Mouse (Mus musculus) R1 (cell line): ENCODE measurements around the gene Pacsin3.
A peak's percentile ranks its signal among the peaks of the same experiment; 100 is the strongest.

Experiments
- DNase-seq: peaks from one replicate; pipeline ENCODE4 v3.0.0-alpha.2; 2018; ENCODE audit warnings: low read depth, low spot score

Pacsin3 gene

DNA sequence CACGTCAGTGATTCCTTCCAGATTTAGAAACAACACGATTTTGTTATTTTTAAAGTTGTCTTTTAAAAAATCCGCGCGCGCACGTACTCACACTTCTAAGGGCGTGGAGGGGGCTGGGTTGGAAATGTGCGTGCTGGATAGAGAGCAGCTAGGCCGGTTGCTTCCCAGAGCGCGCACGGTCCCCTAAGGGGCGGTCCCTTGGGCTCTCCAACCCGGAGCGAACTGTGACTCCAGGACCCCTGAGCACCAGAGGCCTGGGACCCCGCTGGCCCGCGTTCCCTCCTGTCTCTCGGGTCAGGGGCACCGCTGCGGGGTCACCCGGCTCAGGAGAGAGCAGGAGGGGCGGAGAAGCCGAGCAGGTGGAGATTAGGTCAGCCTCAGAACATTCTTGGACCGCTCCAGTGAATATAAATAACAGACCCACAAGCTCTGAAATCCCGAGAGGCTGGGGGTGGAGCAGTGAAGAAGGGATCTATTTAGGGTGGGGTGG, at the start of gene Pacsin3:
Gene Pacsin3 (plus strand): TSS at position 294 of the 490 bp plus-strand sequence.
- peak; percentile 39 for DNase-seq

DNA sequence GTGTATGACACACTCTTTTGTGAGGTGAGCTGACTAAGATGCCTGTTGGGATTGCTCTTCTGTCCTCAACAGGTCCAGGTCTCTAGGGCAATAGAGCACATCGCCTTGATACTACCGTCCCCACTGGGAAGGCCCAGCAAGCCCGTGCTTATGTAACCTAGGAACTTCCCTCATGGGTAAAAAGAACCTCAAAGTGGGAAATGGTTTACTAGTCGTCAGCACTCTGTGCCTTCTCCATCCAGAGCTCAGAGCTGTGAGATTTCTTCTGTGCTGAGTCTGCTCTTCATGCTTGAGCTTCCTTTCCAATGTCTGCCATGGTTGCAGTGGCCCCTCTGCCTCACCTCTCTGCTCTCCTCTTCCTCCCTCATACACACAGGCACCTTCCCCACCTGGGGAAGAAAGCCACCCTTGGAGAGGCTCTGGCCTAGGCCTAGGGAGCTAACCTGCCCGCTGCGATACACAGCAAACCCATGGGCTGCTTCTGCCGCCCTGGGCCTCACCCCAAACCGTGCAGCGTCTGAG, 49.4 kb upstream of the Pacsin3 start:
- no peak for DNase-seq

DNA sequence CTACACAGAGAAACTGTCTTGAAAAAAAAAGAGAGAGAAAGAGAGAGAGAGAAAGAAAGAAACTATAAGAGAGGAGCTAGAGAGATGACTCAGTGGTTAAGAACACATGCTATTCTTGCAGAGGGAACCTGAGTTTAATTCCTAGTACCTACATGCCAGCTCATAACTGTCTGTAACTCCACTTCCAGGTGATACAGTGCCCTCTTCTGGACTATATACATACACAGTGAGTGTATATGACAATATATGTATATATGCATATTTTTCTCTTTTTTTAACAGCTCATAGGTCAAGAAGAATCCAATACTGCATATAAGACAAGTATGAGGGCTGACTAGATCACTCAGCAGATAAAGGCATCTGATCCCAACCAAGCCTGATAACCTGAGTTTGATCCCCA, 42.4 kb upstream of the Pacsin3 start:
- no peak for DNase-seq

DNA sequence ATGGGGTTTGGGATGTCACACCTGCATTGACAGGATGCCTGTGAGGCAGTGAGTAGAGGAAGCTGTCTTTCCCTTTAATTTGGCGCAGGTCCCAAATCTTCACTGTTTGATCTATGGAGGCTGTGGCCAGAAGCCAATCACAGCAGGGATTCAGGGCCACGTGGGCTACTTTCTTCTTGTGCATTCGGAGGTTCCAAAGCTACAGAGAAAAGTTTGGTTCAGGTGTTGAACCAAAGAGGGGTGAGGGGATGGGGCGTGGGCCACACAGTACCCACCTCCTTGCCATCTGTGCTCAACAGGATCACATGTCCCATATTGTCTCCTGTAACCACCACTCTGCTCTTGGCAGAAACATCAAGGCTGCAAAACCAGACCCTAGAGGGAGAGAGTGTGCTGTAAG, 38.7 kb upstream of the Pacsin3 start:
- peak; percentile 21 for DNase-seq

DNA sequence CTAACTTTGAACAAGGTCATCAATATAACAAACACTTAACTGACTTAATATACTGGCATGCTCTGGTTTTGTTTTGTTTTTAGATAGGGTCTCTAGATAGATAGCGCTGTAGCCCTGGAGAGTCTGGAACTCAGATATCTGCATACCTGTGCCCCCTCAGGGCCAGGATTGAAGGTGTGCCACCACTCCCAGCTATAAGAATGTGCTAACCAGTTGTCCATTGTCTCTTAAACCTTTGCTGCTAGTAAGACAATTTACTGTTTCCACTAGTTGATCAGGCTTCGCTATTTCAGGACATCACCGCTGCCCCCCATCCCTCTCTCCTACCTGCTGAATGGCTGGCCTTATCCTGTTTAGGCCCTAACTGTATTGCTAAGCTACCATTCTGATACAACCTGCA, 35.3 kb upstream of the Pacsin3 start:
- peak; percentile 61 for DNase-seq

DNA sequence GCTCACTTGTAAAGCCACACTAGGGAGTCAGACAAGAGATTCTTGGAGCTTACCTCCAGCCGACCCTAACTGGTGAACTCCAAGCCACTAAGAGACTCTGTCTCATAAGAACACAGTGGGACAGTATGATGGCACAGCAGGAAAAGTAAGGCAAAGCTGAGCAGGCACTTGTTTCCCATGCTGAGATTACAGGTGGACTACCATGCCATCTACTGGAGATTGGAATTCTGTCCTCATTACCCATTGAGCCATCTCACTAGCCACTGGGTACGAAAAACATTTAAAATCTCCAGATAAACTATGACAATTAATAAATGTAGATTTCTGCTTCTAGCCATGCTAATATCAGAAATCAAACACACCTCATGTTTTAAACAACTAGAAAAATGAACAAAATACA, 32.1 kb upstream of the Pacsin3 start:
- no peak for DNase-seq

DNA sequence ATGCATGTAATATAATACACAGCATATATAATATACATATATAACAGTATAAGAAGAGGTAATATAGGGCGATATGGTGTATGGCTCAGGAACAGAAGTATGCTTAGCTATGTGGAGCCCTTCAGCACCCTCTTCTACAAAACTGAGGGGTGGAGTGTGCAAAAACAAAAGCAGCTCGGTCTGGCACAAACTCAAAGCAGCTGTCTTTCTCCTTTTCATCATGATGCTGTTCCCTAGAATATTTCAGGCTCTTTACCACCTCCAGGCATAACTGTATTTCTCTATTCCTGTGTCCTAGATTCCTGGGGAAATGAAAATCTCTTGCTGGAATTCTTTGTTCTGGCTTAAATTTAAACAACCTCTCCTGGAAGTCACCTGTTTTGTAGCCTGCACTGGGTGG, 26.0 kb upstream of the Pacsin3 start:
- DNase-seq = no peak

DNA sequence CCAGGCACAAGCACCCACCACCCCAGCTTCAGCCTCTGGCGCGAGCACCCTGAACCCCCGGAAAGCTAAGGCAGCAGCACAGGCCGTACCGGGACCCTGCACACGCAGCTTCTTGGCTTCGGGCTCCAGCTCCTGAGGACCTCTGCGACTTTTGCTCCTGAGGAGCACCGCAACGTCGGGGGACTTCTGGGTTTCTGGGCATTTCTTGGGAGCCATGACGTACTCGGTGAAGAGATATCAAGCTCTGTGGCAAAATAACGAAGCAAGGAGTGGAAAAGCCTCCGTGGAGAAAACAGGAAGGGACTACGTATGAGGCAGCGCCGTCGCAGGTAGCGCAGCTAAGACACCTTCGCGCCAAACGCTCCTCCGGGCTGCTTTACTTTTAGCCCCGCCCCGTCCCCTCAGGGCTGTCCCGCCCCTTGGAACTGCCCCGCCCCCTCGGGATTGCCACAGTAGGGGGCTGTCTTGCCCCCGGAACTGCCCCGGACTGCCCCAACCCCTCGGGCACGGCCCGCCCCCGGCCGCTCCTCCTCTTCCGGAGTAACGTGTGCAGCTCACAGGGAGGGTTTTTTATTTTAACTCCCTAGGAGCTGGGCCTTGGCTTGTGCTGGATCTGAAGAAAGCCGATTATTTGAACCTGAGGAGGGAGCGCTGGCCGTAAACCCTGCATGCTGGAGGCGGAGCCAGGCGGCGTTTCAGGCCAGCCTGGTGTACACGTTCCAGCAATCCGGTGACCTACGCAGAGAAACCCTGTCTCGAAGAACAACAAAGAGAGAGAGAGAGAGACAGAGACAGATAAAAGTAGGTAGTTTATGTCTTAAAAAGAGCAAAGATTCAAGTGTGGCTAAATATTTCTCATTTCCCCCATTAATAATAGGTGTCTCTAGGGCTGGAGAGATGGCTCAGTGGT, 18.9 kb upstream of the Pacsin3 start, which contains the start of gene Ddb2:
Gene Ddb2 (minus strand): TSS at position 382 of the 910 bp plus-strand sequence.
- peak; percentile 98 for DNase-seq

DNA sequence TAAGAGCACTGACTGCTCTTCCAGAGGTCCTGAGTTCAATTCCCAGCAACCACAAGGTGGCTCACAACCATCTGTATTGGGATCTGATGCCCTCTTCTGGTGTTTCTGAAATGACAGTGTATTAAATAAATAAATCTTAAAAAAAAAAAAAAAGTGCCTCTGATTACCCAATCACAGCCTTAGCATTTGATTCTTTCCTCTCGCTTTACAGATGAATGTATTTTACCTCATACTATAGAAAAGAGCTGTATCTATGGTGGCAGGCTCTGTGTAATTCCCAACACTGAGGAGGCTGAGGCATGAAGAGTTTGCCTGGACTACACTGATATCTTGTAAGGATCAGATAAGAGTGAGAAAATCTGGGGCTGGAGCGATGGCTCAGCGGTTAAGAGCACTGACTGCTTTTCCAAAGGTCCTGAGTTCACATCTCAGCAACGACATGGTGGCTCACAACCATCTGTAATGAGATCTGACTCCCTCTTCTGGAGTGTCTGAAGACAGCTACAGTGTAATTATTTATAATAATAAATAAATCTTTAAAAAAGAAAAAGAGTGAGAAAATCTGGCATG, 18.2 kb upstream of the Pacsin3 start:
- DNase-seq = peak; percentile 59

DNA sequence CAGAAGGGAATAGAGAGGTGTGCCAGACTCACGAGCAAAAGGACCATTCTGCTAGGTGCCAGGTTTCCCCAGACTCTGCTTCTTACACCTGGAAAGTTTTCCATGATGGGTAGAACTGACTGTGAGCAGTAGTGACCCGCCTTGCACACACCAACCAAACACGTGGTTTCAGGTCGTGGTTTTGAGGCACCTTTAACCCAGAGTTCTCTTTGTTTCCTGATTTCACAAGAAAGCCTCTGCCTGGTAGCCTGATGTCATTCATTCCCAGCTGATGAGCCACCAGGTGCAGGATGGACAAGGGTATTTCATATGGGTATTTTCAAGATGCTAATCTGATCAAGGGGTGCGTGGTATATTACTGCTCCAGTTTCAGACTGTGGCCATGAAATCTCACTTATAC, 13.2 kb upstream of the Pacsin3 start:
- DNase-seq = no peak

DNA sequence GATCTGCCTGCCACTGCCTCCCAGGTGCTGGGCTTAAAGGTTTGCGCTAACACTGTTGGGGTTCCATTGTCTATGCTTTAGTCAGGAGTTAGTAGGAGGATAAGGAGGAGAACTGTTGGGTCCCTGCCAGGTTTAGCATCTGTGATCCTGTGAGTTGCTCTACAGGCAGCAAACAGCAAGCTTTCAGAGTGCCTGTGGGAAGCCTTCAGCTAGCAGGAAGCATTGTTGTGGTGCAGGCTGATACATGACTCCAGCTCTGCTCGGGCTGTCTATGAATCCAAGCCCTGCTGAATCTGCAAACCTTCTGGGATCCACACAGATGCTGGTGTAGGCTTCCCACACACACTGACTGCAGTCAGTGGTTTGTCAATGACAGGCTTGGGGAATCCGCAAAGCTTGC, 12.3 kb upstream of the Pacsin3 start:
- DNase-seq = no peak

DNA sequence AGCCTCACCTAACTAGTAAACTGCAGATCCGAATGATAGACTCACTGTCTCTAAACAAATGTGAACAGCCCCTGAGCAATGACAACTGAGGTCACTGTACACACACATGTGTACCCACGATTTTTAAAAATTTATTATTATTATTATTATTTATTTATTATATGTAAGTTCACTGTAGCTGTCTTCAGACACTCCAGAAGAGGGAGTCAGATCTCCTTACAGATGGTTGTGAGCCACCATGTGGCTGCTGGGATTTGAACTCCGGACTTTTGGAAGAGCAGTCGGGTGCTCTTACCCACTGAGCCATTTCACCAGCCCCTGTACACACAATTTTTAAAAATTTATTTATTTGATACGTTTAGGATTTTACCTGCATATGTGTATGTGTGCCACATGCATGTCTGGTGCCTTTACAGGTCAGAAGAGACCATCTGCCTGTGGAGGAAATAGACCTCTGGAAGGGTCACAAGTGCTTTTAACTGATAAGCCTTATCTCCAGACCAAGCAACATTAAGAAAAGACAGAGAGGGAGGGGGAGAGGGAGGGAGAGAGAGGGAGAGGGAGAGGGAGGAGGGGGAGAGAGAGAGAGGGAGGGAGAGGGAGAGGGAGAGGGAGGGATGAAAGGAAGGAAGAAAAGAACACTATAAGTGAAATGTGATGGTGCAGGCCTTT, 11.1 kb upstream of the Pacsin3 start:
- DNase-seq = no peak

DNA sequence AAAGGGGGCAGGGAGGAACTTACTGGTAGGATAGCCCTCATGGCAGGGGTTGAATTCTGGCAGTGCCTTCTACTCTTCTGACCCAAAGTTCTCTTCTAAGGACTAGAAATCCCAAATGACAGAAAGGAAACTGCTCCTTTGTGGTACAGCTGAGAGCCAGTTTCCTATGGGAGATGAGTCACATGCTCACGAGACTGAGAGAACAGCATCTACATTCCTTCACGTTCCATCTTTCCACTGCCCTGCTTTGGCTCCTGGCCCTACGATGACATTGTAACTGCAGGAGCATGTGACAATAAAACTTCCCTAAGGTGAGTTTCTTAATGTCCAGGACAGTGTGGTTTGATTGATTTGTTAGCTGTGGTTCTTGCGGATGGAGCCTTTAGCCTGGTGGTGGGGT, 7.4 kb upstream of the Pacsin3 start:
- no peak for DNase-seq

DNA sequence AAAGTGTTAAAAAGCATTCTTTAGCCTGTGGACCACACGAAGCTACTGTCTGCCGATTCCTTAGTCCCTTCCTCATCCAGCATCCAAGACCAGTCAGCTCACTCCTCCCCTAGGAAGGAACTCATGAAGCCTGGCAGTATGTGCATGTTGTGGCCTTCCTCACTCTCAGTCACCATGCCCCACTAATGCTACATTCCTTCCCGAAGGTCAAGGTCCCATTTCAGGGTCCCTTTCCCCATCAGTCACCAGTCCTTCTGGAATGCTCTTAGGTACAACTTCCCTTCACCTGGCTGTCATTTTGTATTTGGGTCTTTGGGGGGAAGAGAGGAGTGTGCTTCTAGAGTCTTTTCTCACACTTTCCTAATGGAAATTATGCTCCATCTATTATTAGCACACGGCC, 3.8 kb upstream of the Pacsin3 start:
- no peak for DNase-seq

DNA sequence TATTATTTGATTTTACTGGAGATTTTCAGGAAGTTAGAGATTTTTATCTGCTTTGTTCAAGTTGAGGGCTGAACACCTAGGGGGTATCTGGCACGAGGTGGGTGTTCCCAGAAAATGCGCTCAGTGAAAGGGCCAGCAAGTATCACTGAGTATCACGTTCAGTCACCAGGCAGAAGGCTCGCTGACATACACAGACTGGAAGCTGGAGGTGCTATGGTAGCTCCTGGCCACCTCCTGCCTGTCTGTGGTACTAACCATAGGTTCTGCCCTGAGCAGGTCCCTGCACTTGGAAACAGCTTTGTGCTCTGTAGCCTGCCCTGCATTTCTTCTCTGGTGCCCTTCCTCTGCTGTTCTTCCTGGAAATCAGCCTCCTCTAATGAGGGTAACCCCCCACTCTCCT, 3.2 kb upstream of the Pacsin3 start:
- no peak for DNase-seq

DNA sequence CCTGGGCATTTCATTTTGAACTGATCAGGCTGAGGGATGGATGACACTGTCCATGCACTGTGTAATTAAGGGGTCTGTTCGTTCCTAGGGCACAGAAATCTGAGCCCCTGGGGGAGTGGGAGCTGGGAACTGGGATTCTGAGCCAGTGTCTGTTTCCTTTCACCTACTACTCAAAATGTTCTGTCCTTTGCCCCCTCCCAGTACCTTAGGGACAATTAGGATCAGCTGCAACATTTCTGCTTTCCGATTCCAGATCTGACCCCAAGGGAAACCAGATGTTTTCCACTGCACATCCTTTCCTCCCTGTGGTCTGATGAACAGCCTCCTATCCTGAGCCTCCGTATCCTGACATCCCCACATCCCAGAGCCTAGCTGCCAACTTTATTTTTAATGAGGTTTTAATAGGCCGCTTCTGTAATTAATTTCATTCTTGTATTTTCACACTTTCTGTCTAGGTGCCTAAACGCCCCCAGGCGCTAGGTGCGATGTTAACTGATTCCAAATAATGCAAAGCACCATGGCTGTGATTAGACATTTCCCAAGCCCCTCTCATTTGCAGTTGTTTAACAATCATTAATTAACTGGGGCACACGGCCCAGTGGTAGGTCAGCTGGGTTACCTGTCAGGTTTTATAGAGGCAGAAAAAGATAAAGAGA, 901 bp upstream of the Pacsin3 start:
- no peak for DNase-seq

DNA sequence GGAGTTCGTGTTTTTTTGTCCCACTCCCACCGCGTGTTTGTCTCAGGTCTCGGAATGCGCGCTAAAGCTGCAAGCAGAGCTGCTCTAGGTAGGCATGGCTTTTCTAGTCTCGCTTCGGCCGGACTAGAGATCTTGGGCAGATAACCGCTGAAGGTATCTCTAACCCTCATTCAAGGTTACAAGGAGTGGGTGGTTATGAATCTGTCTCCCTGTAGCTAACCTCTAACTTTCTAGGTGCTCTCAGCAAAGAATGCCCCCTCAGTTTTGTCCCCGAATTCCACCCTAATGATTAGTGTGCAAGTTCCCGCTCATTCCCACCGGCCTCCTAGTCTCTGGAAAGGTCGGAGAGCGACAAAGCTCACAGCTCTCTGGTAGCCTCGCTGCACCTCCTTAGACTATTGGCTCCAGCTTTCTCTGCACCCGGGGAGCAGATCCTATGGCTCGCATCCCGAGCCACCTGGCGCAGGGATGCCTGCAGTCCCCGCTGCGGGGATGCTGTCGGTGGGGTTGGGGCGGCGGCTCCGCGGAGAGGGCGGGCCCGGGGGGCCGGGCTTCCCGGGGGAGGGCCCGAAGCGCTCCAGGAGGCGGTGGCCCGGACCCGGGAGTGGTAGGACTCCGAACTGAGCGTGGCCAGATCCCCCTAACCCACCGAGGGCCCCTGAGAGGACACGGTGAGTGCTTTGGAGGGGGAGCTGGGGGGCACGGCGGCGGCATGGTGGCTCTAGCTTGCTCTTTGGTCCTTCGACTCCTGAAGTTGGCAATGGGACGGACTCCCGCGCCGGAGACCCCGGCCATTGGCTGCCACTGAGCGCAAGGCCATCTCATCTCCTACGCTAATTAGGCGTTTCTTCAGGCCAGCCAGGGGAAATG, 737 bp downstream of the Pacsin3 start:
- peak; percentile 79 for DNase-seq

DNA sequence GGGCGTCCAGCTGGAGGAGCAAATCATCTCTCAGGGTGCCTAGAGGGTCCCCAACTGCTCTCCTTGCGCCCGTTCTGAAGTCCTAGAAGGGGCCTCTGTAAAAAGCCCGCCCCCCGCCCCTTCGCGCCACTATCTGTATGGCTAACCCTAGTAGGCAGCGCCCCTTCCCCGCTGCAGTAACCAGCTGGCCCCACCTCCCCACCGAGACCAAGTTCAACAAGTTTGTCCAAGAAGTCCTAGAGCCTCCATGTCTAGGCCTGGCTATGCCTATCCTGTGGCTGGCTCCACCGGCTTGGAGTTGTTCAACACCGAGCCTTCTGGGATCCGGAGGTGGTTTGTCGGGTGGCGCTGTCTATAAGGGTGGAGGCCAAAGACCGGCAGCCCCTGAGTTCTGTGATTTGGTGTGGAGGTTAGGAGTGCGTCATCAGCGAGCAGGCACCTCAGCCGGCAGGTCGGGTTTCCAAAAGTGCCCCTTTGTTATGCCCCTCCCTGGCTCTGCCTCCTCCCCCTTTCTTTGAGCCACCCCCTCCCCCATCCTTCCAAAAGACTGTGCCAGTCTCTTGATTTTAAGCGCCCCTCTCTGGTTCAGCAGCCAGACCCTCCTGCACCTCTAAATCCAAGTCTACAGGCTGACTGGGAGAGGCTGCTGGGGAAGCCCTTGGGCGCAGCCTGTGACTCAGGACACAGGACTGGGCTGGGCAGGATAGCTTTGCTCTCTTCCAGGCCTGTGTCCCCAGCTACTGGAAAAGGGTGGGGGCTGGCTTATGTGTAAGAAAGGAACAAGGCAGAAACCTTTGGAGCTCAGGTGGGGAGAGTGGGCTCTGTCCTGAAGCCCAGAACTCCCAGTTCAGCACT, 1.6 kb downstream of the Pacsin3 start:
- DNase-seq = peak; percentile 84

DNA sequence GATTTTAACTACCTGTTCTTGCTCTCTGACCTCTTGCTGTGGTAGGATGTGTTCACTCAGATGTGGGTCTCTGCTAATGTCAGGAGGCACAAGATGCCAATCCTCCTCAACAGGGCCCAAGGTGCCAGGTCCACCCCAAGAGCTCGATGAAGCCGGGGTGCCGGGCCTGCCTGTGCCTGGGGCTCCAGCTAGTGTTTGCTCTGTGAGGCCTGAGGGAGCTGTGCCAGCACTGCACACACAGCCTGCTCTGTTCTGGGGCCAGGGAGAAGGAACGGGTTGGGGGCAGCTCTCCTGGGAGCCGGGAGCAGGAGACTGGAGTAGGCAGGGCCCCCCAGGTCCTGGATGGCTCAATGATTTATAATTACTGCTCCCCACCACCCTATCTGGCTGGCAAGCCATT, 2.3 kb downstream of the Pacsin3 start:
- no peak for DNase-seq

DNA sequence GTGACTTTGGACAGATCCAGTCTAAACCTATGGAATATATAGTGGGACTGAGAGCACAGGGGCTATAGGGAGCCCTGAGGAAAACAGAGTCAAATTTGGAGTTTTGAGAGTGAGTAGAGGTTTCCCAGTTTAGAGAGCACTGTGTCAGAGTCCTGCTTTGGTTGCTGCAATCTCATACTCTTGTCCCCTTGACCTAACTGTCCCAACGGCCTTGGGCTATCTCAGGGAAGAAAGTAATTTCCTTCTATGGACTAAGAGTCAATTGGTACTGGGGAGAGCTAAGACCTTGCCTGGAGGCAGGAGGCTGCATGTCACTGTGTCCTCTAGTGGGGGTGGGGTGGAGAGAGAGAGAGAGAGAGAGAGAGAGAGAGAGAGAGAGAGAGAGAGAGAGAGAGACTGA, 3.1 kb downstream of the Pacsin3 start:
- no peak for DNase-seq
